Mouse (Mus musculus) MEL (cell line): ENCODE data around the gene 4930467E23Rik.
"Not testable (repeated sequence)": the region's sequence is repeated elsewhere in the genome, so short reads cannot be mapped to it uniquely, and the experiment has no call there.

Source experiments
- CHD2 ChIP-seq: IDR thresholded peaks from 2 replicates; pipeline ENCODE4 v1.6.1; 2011; ENCODE audit warnings: low read length, improper control_type of control experiment
- CTCF ChIP-seq, 3 experiments: IDR thresholded peaks in 2 of 3; conservative IDR thresholded peaks in 1 of 3; 2 replicates each; pipeline ENCODE4 v1.5.1; 2011 to 2012; ENCODE audit warnings: low read length in 3 of 3, low read depth in 2 of 3, mild to moderate bottlenecking in 2 of 3, improper control_type of control experiment in 1 of 3, inconsistent platforms in 1 of 3, mixed read lengths in 1 of 3, moderate library complexity in 1 of 3; ENCODE audit not compliant: control insufficient read depth in 1 of 3, insufficient read depth in 1 of 3, poor library complexity in 1 of 3, severe bottlenecking in 1 of 3
- EP300 ChIP-seq, 2 experiments: IDR thresholded peaks; 2 replicates each; pipeline ENCODE4 v1.6.1; 2011; ENCODE audit warnings: improper control_type of control experiment in 2 of 2, low read length in 2 of 2, low read depth in 1 of 2, mild to moderate bottlenecking in 1 of 2
- MYC ChIP-seq: IDR thresholded peaks from 2 replicates; pipeline ENCODE4 v1.6.1; 2011; ENCODE audit warnings: low read depth, mild to moderate bottlenecking, low read length, improper control_type of control experiment, moderate library complexity
- NELFE ChIP-seq: IDR thresholded peaks from 2 replicates; pipeline ENCODE4 v1.6.1; 2011; ENCODE audit warnings: low read depth, low read length, improper control_type of control experiment
- POLR2AphosphoS2 ChIP-seq: IDR thresholded peaks from 2 replicates; pipeline ENCODE4 v1.6.1; 2011; ENCODE audit warnings: low read length, improper control_type of control experiment
- RCOR1 ChIP-seq: IDR thresholded peaks from 2 replicates; pipeline ENCODE4 v1.6.1; 2012; ENCODE audit warnings: low read depth, mild to moderate bottlenecking, inconsistent platforms, low read length, improper control_type of control experiment
- TAL1 ChIP-seq: IDR thresholded peaks from 2 replicates; pipeline ENCODE4 v1.6.1; 2012; ENCODE audit warnings: mild to moderate bottlenecking, inconsistent platforms, low read length, moderate library complexity, mixed read lengths
- TCF12 ChIP-seq: IDR thresholded peaks from 2 replicates; pipeline ENCODE4 v1.6.1; 2014; ENCODE audit warnings: low read depth, mild to moderate bottlenecking, inconsistent platforms, low read length, improper control_type of control experiment, moderate library complexity
- USF1 ChIP-seq: IDR thresholded peaks from 2 replicates; pipeline ENCODE4 v1.6.1; 2014; ENCODE audit warnings: low read depth, mild to moderate bottlenecking, inconsistent platforms, low read length, improper control_type of control experiment, moderate library complexity
- ZC3H11A ChIP-seq: IDR thresholded peaks from 2 replicates; pipeline ENCODE4 v1.6.1; 2012; ENCODE audit warnings: low read depth, mild to moderate bottlenecking, inconsistent platforms, low read length, improper control_type of control experiment
- ZKSCAN1 ChIP-seq: IDR thresholded peaks from 2 replicates; pipeline ENCODE4 v1.6.1; 2012; ENCODE audit warnings: low read depth, mild to moderate bottlenecking, inconsistent platforms, low read length, improper control_type of control experiment, moderate library complexity
- ZNF384 ChIP-seq: IDR thresholded peaks from 2 replicates; pipeline ENCODE4 v1.6.1; 2012; ENCODE audit warnings: low read depth, mild to moderate bottlenecking, inconsistent platforms, low read length, improper control_type of control experiment

DNA sequence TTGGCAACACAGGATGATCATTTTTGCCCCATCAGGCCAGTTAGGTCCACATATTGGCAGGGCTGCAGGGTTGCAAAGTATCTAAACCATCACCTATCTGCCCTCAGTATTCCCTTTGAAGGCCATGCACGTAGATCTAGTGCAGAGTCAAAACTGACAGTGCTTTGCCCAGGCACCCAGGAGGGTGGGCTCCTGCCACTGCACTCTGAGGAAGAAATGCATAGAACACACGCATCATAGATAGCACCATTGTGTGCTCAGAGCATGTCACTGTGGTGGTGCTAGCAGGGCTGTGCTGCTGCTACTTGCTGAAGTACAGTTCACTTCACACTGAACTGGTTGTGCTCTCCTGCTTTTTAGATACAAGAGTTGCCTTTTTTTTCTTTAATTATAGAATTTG lies at the start of gene 4930467E23Rik:
- TF ChIP-seq CTCF (IDR thresholded peaks at IDR 0.05 in 2 of 3, conservative IDR thresholded peaks at IDR 0.05 in 1 of 3; ENCODE audit: control insufficient read depth in 1 of 3, insufficient read depth in 1 of 3, low read depth in 2 of 3, low read length in 3 of 3, poor library complexity in 1 of 3, severe bottlenecking in 1 of 3); TCF12; CHD2; ZC3H11A; RCOR1; NELFE; MYC; ZNF384; EP300 (IDR thresholded peaks at IDR 0.05; ENCODE audit: low read depth in 1 of 2, low read length in 2 of 2); TAL1; USF1; ZKSCAN1; POLR2AphosphoS2: not testable (repeated sequence)
